Mouse (Mus musculus): ENCODE measurements at regions not wholly inside any gene's neighbourhood (a gene's known extent, or its start where the extent isn't known, plus 50 kb on each side); places are given as distances from the start of the nearest gene placed in this dataset.

DNA sequence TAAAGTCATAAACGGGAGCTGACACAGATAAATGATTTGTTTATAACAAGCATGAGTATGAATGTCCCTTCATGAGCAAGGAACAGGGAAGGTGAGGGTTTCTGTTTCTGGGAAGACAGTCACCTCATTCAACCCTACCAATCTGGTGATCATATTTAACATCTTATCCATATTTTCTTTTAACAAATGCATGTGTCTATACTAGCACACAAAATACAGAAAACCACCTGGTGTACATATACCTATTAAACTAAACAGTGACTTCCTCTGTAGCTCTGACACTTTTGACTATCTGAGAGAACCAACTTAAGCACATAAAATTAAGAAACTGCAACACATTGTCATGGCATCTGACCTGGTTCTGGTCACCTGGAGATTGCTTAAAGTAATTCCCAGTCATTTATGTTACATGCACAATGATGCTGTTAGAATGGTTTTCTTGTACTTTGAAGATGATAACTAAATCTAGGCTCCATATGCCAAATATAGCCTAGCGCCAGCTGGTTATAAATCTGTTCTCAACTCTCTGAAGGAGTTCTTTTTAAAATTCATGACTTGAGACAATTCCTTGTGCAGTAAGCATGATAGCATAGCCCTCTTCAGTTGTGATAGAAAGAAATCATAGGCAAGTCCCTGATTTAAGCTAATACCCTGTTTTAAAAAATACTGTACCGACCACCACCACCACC is 1163.6 kb upstream of the Tyrp1 start:
- DNase-seq (ENCODE audit: low read depth, low spot score): no peak

GRCm38 (mm10) chr4:79694787-79695763 is 1138.8 kb upstream of the Tyrp1 start:
- no peak for DNase-seq (ENCODE audit: low read depth, low spot score)

DNA sequence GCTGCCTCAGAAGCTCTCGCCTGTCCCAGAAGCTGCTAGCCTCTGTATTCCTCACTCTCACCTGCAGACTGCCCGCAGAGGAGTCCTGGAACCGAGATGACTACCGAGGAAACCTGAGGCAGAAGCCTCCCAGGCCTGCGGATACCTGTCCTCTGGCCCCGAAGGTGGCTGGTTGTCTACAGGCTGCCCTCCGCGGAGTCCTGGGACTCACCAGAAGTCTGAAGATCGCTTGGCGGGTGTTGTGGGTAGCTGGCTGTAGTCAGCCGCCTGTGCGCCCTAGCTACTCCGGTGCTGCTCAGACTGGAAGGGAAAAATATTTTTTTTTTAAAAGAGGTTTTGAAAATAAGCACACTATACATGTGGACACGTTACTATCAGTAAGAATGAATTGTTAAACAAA is 1113.0 kb upstream of the Tyrp1 start:
- DNase-seq (ENCODE audit: low read depth, low spot score): peak; percentile 61

GRCm38 (mm10) chr4:79724103-79724502 is 1109.8 kb upstream of the Tyrp1 start:
- DNase-seq (ENCODE audit: low read depth, low spot score): no peak

GRCm38 (mm10) chr4:79740925-79741560 is 1092.9 kb upstream of the Tyrp1 start:
- DNase-seq (ENCODE audit: low read depth, low spot score): no peak

Data from ZHBTc4 (cell line).